Mouse (Mus musculus): Measurements from ENCODE around the gene Snx13. TPM values are rescaled to one million over a fixed set of nuclear protein-coding genes. Genes with fewer than 3 reads are reported as not detected.

Snx13 gene
- polyA plus RNA-seq, 1 experiment from 2014 or later, result 24.7 TPM

DNA sequence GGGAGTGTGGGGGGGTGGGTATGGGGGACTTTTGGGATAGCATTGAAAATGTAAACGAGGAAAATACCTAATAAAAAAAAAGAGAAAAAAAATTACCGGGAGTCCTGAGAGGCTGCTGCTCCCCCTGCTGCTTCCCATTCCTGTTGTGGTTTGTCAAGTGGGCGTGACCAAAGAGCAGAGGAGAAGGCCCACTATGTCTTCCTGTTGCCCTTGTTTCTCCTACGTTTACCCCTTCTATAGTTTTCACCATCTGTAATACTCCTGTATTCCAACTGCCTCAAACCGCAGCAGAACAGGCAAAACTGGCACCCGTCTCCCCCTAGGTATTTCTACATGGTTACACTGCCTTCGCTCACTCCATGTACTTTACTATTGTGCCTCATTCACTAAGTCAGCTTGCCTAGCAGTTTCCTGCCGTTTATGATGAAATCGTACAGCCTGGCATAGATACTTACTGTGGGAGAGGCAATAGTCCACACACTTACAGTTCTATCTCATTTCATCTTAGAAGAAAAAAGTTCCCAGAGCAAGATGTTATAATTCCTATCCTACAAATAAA lies 28.2 kb upstream of the Snx13 start:
- Histone ChIP-seq H3K4me3 (no peak overlapping the region), H3K27ac (no peak overlapping the region), H3K27me3 (no peaks in the 10 kb centered on the region), H3K36me3 (no peaks in the 10 kb centered on the region), H3K9me3 (replicated peaks) (no peaks in the 10 kb centered on the region), H3K9ac (no peak overlapping the region), H3K4me2 (replicated peaks) (no peak overlapping the region), H3K4me1 (no peaks in the 10 kb centered on the region)
- ATAC-seq (ENCODE audit: low FRiP score), result no peak
- WGBS, result 77% methylated on average over 9 of the region's 9 CpGs

DNA sequence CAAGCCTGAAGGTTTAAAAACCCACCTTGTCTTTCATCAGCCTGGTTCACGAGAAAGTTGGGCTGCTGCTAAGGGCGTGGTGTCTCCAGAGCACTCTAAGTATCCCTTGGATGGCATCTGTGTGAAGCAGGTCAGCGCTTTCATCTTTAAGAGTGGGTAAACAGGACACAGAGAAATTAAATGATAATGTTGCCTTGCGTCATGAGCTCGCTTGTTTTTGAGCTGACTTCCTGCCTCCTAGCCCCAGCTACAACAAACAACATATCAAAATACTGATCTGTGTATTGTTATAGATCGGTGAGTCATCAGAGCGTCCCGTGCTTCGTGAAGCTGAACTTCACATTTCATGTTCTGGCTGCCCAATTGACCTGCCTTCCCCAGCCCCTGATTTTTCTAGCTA lies 25.7 kb upstream of the Snx13 start:
- WGBS, result 88% methylated on average over 9 of the region's 9 CpGs
- H3K4me2 ChIP-seq (replicated peaks), result no peak overlapping the region
- H3K27me3 ChIP-seq, result no peaks in the 10 kb centered on the region
- no peak overlapping the region for H3K4me3 ChIP-seq
- H3K4me1 ChIP-seq, result no peaks in the 10 kb centered on the region
- no peak overlapping the region for H3K27ac ChIP-seq
- no peak for ATAC-seq (ENCODE audit: low FRiP score)
- no peaks in the 10 kb centered on the region for H3K9me3 ChIP-seq (replicated peaks)
- H3K36me3 ChIP-seq, result no peaks in the 10 kb centered on the region
- H3K9ac ChIP-seq, result no peak overlapping the region

DNA sequence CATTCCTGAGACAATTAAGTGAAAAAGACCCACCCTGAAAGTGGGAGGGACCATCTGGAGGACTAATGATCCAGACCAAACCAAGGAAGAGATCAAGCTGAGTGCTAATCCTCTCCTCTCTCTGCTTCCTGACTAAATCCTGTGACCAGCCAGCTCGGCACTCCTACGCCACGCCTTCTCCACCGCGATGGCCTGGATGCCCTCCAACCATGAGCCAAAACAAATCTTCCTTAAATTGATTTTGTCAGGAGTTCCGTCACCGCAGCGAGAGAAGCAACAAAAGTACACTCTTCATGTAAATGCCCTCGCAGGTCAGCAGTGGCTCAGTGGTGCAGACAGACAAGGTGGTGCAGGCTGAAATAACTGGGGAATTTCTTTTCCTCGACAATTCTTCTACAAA lies 24.9 kb upstream of the Snx13 start:
- no peaks in the 10 kb centered on the region for H3K4me1 ChIP-seq

DNA sequence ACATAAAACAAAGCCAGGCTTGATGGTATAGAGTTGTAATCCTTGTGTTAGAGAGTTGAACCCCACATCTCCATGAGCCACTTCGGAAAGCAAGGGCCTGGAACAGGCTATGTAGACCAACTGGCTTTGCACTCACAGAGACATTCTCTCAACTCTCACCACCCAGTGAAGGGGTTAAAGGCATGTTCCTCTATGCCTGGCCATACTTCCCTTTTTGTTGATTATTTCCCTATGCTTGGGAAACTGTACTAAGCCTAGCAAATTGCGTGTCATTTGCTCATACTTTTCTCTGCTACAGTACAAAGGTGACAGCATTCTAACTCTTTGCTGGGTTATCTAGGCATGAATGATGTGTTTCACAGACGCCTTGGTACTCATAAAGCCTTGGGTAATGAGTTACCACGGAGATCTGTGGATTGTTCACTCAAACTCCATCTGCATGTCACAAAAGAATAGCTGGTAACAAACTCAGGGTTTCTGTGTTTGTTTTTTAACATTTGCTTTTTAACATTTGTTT lies 21.0 kb upstream of the Snx13 start:
- no peak overlapping the region for H3K27ac ChIP-seq
- H3K9ac ChIP-seq, result no peak overlapping the region
- 61% methylated on average over 4 of the region's 4 CpGs for WGBS
- H3K27me3 ChIP-seq, result no peaks in the 10 kb centered on the region
- no peaks in the 10 kb centered on the region for H3K4me1 ChIP-seq
- H3K36me3 ChIP-seq, result no peaks in the 10 kb centered on the region
- no peak overlapping the region for H3K4me3 ChIP-seq
- no peak overlapping the region for H3K4me2 ChIP-seq (replicated peaks)
- ATAC-seq (ENCODE audit: low FRiP score), result no peak
- H3K9me3 ChIP-seq (replicated peaks), result no peaks in the 10 kb centered on the region

More for the DNA sequence above, 24.9 kb upstream of the Snx13 start:
- Histone ChIP-seq H3K9ac (no peak overlapping the region), H3K9me3 (replicated peaks) (no peaks in the 10 kb centered on the region), H3K27ac (no peak overlapping the region), H3K27me3 (no peaks in the 10 kb centered on the region), H3K36me3 (no peaks in the 10 kb centered on the region), H3K4me3 (no peak overlapping the region), H3K4me2 (replicated peaks) (no peak overlapping the region)
- WGBS, result 66% methylated on average over 10 of the region's 10 CpGs
- no peak for ATAC-seq (ENCODE audit: low FRiP score)

DNA sequence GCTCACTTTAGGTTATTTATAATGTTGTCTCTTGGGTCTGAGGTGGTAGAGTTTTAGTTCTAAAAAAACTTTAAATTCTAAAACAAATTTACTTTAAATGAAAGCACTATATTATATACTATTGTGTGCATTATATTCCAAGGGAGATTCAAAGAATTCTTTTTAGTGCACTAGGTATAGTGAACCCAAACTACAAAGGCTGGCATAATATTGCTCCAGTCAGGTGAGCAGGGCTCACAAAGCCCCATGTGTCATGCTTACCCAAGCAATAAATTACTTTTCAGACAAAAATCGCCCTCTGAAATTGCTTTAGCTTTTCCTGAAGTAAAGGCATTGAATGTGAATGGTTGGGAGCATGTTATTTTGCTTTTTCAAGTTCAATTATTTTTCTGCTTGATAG lies 19.5 kb upstream of the Snx13 start:
- no peaks in the 10 kb centered on the region for H3K36me3 ChIP-seq
- no peaks in the 10 kb centered on the region for H3K4me1 ChIP-seq
- H3K27me3 ChIP-seq, result no peaks in the 10 kb centered on the region
- no peak overlapping the region for H3K4me3 ChIP-seq
- H3K27ac ChIP-seq, result no peak overlapping the region
- H3K4me2 ChIP-seq (replicated peaks), result no peak overlapping the region
- H3K9ac ChIP-seq, result no peak overlapping the region
- WGBS, result 45% methylated on average over 1 of the region's 1 CpGs
- no peak for ATAC-seq (ENCODE audit: low FRiP score)
- H3K9me3 ChIP-seq (replicated peaks), result no peaks in the 10 kb centered on the region

DNA sequence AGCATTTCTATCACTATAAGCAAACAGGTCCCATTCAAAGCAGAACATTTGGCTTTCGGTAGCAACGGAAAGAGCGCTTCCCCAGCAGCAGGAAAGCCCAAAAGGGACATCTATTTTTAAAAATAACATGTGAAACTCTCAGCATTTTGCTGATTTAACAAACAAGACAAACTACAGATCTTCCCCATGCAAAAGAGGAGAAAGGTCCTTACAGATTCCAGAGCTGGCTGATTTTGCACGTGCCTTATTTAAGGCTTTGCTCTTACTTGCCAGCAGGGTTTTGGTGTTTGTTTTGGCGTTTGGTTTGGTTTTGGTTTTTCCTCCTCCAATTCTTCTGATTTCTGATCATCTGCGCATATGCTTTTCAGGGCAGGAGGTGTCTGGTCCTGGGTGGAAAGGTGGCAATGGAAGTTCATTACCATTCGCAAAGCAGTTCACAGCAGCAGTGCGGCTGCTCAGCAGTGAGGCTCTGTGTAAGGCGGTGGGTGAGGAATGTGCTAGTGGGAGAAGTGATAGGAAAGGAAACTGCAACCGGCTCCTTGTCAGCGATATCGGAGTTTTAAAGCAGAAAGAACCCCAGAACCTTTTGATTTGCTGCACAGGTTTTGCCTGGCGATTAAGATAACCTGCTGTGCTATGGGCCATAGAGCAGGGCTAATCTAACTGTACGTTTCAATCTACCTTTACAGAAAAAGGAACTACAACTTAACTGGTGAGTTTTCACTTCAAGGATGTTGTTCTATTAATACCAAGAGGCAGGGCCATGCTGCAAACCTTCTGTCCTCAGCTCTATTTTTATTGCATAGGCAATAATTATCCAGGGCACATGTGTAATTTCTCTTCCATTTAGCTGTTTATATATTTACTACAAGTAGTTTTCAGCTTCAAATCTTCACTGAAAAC lies 8.1 kb upstream of the Snx13 start:
- Histone ChIP-seq H3K4me3 (no peak overlapping the region), H3K27ac (no peak overlapping the region), H3K9me3 (replicated peaks) (no peaks in the 10 kb centered on the region), H3K4me2 (replicated peaks) (peak overlapping the region; percentile 21; the same call in 1 of the 2 replicates), H3K9ac (no peak overlapping the region), H3K4me1 (no peaks in the 10 kb centered on the region), H3K36me3 (no peaks in the 10 kb centered on the region), H3K27me3 (no peaks in the 10 kb centered on the region)
- no peak for ATAC-seq (ENCODE audit: low FRiP score)
- 28% methylated on average over 14 of the region's 14 CpGs for WGBS

DNA sequence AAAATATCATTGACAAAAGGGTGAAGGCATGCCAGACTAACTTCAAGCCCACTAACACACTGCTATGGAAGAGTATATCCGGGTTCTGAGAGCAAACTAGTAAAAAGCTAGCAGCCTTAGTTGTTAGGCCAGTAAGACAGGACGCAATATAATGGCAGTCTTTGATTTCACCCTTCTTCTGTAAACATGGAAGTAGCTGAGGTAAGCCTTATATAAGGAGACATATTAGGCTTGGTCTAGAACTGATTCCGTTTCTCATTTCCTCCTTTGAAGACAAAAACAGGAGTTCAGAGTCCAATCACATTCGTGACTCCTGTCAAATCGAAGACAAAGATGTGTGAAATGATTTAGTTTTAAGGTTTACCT lies 7.4 kb upstream of the Snx13 start:
- no peak overlapping the region for H3K4me2 ChIP-seq (replicated peaks)
- H3K4me3 ChIP-seq, result no peak overlapping the region
- H3K27me3 ChIP-seq, result no peaks in the 10 kb centered on the region
- no peaks in the 10 kb centered on the region for H3K36me3 ChIP-seq
- 85% methylated on average over 5 of the region's 5 CpGs for WGBS
- no peak overlapping the region for H3K27ac ChIP-seq
- no peak for ATAC-seq (ENCODE audit: low FRiP score)
- no peaks in the 10 kb centered on the region for H3K4me1 ChIP-seq
- no peak overlapping the region for H3K9ac ChIP-seq
- H3K9me3 ChIP-seq (replicated peaks), result no peaks in the 10 kb centered on the region

DNA sequence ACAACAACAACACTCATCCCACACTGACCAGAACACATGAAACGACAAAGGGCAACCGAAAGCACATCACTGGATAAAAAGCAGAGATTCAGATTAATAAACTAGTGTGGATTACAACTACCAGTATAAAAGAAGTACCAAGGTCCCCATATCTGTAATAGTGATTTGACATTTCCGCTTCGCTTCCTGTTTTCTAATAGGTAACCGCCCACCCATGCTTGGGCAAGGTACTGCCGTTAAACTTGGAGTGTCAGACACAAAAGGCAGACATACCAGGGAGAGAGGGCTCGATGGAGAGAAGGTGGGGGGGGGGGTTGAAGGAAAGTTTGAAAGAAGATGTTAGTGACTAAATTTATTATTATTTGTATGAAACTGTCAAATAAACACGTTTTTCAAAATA lies 5.0 kb upstream of the Snx13 start:
- H3K4me3 ChIP-seq, result no peak overlapping the region
- no peak overlapping the region for H3K4me2 ChIP-seq (replicated peaks)
- H3K27ac ChIP-seq, result no peak overlapping the region
- no peak overlapping the region for H3K9ac ChIP-seq
- 78% methylated on average over 8 of the region's 8 CpGs for WGBS
- no peaks in the 10 kb centered on the region for H3K9me3 ChIP-seq (replicated peaks)
- ATAC-seq (ENCODE audit: low FRiP score), result no peak
- H3K27me3 ChIP-seq, result peaks cover 4% of the 10 kb centered on the region; the same call in 1 of the 2 replicates
- no peaks in the 10 kb centered on the region for H3K4me1 ChIP-seq
- no peaks in the 10 kb centered on the region for H3K36me3 ChIP-seq

DNA sequence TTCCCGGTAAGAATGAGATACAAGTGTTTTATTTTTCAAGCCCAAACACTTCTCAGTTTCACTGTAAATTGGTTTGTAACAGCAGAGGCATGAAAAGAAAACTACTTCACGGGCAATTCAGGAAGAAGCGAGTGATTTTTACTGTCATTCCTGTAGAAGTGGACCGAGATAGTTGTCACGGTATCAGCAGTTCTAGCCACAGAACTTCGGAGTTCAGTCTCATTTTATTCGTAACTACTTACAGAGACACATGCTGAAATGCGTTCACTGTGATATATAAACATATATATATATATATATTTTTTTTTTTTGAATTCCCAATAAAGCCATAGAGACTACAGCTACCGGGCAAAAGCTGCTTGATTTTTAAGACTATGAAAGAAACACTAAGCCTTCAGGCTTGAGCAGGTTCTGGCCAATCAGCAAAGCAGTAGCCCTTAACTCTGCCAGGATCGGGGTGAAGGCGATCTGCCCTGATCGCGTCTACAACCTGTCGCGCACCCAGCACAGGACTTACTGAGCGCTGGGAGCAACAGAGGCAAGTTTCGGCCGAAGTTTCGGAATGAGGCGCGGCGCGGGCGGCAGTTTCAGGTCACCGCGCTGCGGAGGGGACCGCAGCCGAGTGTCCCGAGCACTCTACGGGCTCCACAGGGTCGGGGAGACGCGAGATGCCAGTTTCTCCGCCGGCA lies 532 bp upstream of the Snx13 start:
- Histone ChIP-seq H3K4me1 (peaks cover 8% of the 10 kb centered on the region), H3K4me2 (replicated peaks) (peak overlapping the region; percentile 78), H3K36me3 (no peaks in the 10 kb centered on the region), H3K27ac (peak overlapping the region; percentile 95), H3K9ac (peak overlapping the region; percentile 97), H3K9me3 (replicated peaks) (no peaks in the 10 kb centered on the region), H3K4me3 (peak overlapping the region; percentile 92), H3K27me3 (peaks cover 4% of the 10 kb centered on the region; the same call in 1 of the 2 replicates)
- ATAC-seq (ENCODE audit: low FRiP score), result peak; percentile 73
- WGBS, result under 1% methylated on average over 34 of the region's 36 CpGs

DNA sequence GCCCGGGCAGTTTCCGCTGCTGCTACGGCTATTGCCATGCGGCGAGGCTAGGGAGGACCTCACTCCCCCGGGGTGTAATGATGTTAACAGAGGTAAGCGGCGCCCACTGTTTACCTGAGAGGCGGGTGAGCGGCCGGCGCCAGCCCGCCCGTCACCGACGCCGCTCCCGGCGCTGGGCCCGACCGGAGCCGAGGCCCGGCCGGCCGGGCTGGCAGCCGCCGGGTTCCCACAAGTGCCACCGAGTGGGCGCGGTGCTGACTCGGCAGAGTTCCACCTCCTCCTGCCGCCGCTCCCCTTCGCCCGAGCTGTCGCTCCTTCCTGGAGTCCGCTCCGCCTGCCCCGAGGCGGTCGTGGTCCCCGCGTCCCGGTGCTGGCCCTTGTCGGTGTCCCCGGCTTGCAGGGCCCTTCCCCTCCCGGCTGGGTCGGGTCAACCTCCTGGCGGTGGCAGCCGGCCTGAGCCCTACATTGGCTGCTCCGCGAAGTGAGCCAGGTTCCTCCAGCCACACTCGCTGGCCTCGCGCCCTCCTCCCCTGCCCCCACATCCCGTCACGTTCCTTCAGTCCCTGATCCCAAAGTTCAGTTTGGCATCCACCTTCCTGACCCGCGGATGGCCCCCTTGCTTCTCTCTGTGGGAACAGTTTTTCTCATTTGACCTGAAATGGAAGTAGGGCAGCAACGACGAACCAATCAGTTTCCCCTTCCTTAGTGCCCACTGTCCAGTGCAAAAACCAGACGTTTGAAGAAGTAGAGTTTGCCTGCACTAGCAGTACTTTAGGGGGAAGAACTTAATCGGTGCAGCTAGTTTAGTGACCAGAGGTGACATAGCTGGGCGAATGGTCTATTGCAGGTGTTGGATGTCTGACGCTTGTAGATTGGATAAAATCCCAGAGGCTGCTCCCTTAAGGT lies 587 bp downstream of the Snx13 start:
- Histone ChIP-seq H3K4me3 (peak overlapping the region; percentile 92), H3K27ac (peak overlapping the region; percentile 95), H3K27me3 (peaks cover 4% of the 10 kb centered on the region; the same call in 1 of the 2 replicates), H3K9me3 (replicated peaks) (no peaks in the 10 kb centered on the region), H3K9ac (peak overlapping the region; percentile 97), H3K4me1 (peaks cover 8% of the 10 kb centered on the region), H3K36me3 (no peaks in the 10 kb centered on the region), H3K4me2 (replicated peaks) (peak overlapping the region; percentile 78)
- peak; percentile 94 for ATAC-seq (ENCODE audit: low FRiP score)
- WGBS, result 1% methylated on average over 65 of the region's 65 CpGs

DNA sequence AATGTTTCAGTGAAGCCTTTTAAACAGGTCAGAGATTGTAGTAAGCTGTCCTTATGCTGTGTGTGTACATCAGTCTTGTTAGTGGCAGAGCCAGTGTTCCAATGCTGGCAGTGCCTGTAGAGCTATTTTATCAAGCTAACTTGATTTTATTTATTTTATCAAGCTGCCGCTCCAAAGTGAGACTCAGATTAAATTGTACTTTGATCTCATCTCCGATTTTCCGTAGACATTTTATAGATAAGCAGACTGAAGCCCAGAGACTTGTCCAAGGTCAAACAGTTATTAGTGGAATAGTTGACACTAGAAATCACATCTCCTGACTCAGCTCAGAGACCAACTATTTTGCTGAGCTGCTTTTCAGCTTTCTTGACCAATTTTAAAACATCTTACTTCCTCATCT lies 1.9 kb downstream of the Snx13 start:
- Histone ChIP-seq H3K4me2 (replicated peaks) (no peak overlapping the region), H3K27ac (no peak overlapping the region), H3K4me1 (peaks cover 8% of the 10 kb centered on the region), H3K9ac (no peak overlapping the region), H3K4me3 (no peak overlapping the region), H3K36me3 (no peaks in the 10 kb centered on the region), H3K27me3 (peaks cover 4% of the 10 kb centered on the region; the same call in 1 of the 2 replicates), H3K9me3 (replicated peaks) (no peaks in the 10 kb centered on the region)
- ATAC-seq (ENCODE audit: low FRiP score), result no peak
- WGBS, result 97% methylated on average over 3 of the region's 3 CpGs

Data from hindbrain, embryonic 12.5 days (tissue).